Mouse (Mus musculus) forebrain, embryonic 15.5 days (tissue): ENCODE measurements at regions not wholly inside any gene's neighbourhood (a gene's known extent, or its start where the extent isn't known, plus 50 kb on each side); places are given as distances from the start of the nearest gene placed in this dataset.

Experiments
- ATAC-seq: fragments of 200-750 bp; cut with Nextera tagmentation; replicated peaks from 2 replicates; pipeline ENCODE4 v1.8.0; 2017; ENCODE audit warnings: mild to moderate bottlenecking, moderate TSS enrichment, moderate library complexity
- H3K27ac ChIP-seq: fragments of 300-500 bp; sonication (generic); replicated peaks from 2 replicates; pipeline ENCODE4 v1.5.1; 2015; ENCODE audit warnings: mild to moderate bottlenecking, inconsistent platforms
- H3K27me3 ChIP-seq: fragments of 300-500 bp; sonication (generic); 2 replicates; pipeline ENCODE4 v1.6.1; 2015; ENCODE audit warnings: inconsistent platforms
- H3K36me3 ChIP-seq: fragments of 300-500 bp; sonication (generic); 2 replicates; pipeline ENCODE4 v1.6.1; 2015; ENCODE audit warnings: mild to moderate bottlenecking, inconsistent platforms
- H3K4me1 ChIP-seq: fragments of 300-500 bp; sonication (generic); 2 replicates; pipeline ENCODE4 v1.6.1; 2015; ENCODE audit warnings: inconsistent platforms
- H3K4me2 ChIP-seq: fragments of 300-500 bp; sonication (generic); replicated peaks from 2 replicates; pipeline ENCODE4 v1.6.1; 2015; ENCODE audit warnings: mild to moderate bottlenecking, inconsistent platforms
- H3K4me3 ChIP-seq: fragments of 300-500 bp; sonication (generic); 2 replicates; pipeline ENCODE4 v1.5.1; 2015; ENCODE audit warnings: mild to moderate bottlenecking, inconsistent platforms
- H3K9ac ChIP-seq: fragments of 300-500 bp; sonication (generic); replicated peaks from 2 replicates; pipeline ENCODE4 v1.6.1; 2015; ENCODE audit warnings: mild to moderate bottlenecking, inconsistent platforms
- H3K9me3 ChIP-seq: fragments of 300-500 bp; sonication (generic); 2 replicates; pipeline ENCODE4 v1.6.1; 2016; ENCODE audit warnings: inconsistent platforms
- WGBS: fragments of 180-500 bp; shearing (Covaris S2); methylation state at CpG from one replicate; pipeline ENCODE4 v1.1.7; 2015; ENCODE audit warnings: mixed read lengths; 5-methylcytosine and 5-hydroxymethylcytosine counted together

GRCm38 (mm10) chr3:62159031-62159430, 179.1 kb upstream of the Arhgef26 start:
- Histone ChIP-seq H3K4me2 (no peak overlapping the region), H3K27me3 (no peaks in the 10 kb centered on the region), H3K9ac (no peak overlapping the region), H3K9me3 (peaks cover 12% of the 10 kb centered on the region), H3K4me3 (no peak overlapping the region), H3K36me3 (no peaks in the 10 kb centered on the region), H3K4me1 (no peaks in the 10 kb centered on the region), H3K27ac (no peak overlapping the region)
- peak; percentile 92 for ATAC-seq
- 51% methylated on average over 22 of the region's 22 CpGs for WGBS

GRCm38 (mm10) chr3:62170647-62171046, 167.5 kb upstream of the Arhgef26 start:
- no peaks in the 10 kb centered on the region for H3K4me1 ChIP-seq
- ATAC-seq = peak; percentile 74

DNA sequence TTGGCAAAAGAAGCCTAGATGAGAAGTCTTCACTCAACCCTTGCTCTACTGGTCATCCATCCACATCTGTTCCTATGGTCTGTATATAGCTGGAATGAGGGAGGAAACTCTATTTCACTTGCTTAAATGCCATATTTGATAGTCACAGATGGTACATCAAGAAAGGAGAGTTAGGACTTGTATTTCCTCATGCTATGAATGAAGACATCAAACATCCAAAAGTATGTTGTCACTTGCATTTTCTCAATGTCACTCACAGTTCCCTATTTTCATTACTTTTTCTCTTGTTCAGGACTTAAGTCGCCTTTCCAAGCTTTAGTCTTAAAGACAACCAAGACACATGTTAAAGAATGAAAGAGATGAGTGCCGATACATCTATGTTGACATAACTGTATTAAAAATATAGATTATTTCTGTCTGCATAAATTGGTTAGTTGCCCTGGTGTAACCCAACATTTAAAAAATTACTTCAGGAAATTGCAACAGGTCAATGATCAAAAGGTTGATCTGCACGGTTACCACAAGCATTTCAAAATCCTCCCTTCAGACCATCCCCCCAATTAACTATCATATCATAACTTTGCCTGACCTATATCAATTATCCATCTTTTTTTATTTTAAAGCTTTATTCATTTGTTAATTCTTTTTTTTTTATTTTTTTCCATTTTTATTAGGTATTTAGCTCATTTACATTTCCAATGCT, 150.2 kb upstream of the Arhgef26 start:
- no peak overlapping the region for H3K9ac ChIP-seq
- no peaks in the 10 kb centered on the region for H3K27me3 ChIP-seq
- no peaks in the 10 kb centered on the region for H3K4me1 ChIP-seq
- 85% methylated on average over 3 of the region's 3 CpGs for WGBS
- no peak overlapping the region for H3K27ac ChIP-seq
- no peak for ATAC-seq
- H3K9me3 ChIP-seq = no peaks in the 10 kb centered on the region
- H3K4me2 ChIP-seq = no peak overlapping the region
- H3K36me3 ChIP-seq = no peaks in the 10 kb centered on the region
- no peak overlapping the region for H3K4me3 ChIP-seq

More at GRCm38 (mm10) chr3:62170647-62171046, 167.5 kb upstream of the Arhgef26 start:
- WGBS = 60% methylated on average over 4 of the region's 4 CpGs
- Histone ChIP-seq H3K9me3 (no peaks in the 10 kb centered on the region), H3K27ac (no peak overlapping the region), H3K4me3 (no peak overlapping the region), H3K36me3 (no peaks in the 10 kb centered on the region), H3K4me2 (no peak overlapping the region), H3K27me3 (no peaks in the 10 kb centered on the region), H3K9ac (no peak overlapping the region)

DNA sequence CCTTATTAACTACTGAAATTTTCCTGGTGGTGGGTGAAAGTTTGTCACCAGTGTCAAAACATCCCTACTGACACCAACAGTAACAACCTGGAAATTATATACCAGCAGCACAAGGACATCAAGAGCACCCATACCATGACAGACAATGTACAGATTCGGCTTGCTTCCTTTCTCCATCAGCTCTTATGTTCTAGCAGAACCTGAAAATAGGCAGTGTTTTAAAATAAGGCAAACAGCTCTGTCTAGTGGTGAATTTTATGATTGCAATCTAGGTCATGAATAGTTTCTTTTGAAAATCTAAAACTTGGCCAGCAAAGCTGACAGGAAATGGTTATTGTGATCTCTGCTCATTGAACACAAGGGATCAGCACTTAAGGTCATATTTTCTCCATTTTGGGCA, 145.7 kb upstream of the Arhgef26 start:
- 27% methylated on average over 1 of the region's 1 CpGs for WGBS
- Histone ChIP-seq H3K36me3 (no peaks in the 10 kb centered on the region), H3K9ac (no peak overlapping the region), H3K4me3 (no peak overlapping the region), H3K27ac (no peak overlapping the region), H3K4me1 (no peaks in the 10 kb centered on the region), H3K4me2 (no peak overlapping the region), H3K9me3 (no peaks in the 10 kb centered on the region), H3K27me3 (no peaks in the 10 kb centered on the region)
- ATAC-seq = peak; percentile 81

GRCm38 (mm10) chr3:62194421-62194820, 143.7 kb upstream of the Arhgef26 start:
- ATAC-seq = no peak
- Histone ChIP-seq H3K9me3 (no peaks in the 10 kb centered on the region), H3K4me2 (no peak overlapping the region), H3K36me3 (no peaks in the 10 kb centered on the region), H3K27me3 (no peaks in the 10 kb centered on the region), H3K27ac (no peak overlapping the region), H3K4me1 (no peaks in the 10 kb centered on the region), H3K4me3 (no peak overlapping the region), H3K9ac (no peak overlapping the region)
- WGBS = 93% methylated on average over 4 of the region's 4 CpGs

DNA sequence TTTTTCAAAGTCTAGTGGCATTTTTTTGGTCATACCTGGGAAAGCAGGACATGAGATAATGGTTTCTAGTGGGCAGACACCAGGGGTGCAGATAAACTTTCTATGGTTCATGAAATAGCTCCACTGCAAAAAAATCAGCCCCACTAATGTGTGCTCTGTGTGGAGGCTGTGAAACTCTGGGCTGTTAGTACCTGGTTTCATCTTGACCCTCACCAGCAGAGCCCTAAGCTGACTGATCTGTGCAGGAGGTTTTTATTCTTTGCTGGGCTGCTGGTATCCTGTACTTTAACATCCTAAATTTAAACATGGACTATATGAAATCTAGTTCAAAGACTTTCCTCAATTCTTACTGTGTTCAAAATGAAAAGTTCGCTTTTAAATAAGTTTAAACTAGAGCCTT, 141.5 kb upstream of the Arhgef26 start:
- Histone ChIP-seq H3K27ac (no peak overlapping the region), H3K9me3 (no peaks in the 10 kb centered on the region), H3K9ac (no peak overlapping the region), H3K4me1 (no peaks in the 10 kb centered on the region), H3K27me3 (no peaks in the 10 kb centered on the region), H3K36me3 (no peaks in the 10 kb centered on the region), H3K4me2 (no peak overlapping the region), H3K4me3 (no peak overlapping the region)
- ATAC-seq = no peak; the same call in 1 of the 2 replicates
- 75% methylated on average over 1 of the region's 1 CpGs for WGBS

- H3K9me3 ChIP-seq = no peaks in the 10 kb centered on the region
- no peak overlapping the region for H3K4me3 ChIP-seq
- no peaks in the 10 kb centered on the region for H3K36me3 ChIP-seq
- H3K27me3 ChIP-seq = no peaks in the 10 kb centered on the region
- no peaks in the 10 kb centered on the region for H3K4me1 ChIP-seq
- no peak overlapping the region for H3K4me2 ChIP-seq
- H3K27ac ChIP-seq = no peak overlapping the region
- H3K9ac ChIP-seq = no peak overlapping the region
- 0 out of 2 replicates have a peak, but pooled peaks have one; percentile 48 for ATAC-seq
These were observed 122.3 kb upstream of the Arhgef26 start for GRCm38 (mm10) chr3:62215806-62216205.

DNA sequence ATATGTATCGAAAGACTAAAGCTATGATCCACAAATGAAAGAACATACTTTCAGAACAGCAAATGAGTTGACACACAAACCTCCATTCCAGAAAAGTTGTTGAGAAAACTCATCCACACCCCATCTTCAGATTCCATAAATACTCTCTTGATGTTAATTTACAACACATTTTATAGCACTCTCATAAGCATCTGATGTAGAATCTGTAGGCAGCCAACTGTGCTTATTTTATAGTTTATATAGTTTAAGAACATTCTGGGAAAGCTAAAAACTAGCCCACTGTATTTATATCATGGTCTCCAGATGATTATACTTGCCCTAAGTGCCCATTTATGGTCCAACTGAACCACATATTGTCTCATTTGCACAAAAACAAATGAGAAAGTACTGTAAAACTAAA, 120.8 kb upstream of the Arhgef26 start:
- Histone ChIP-seq H3K9ac (no peak overlapping the region), H3K27ac (no peak overlapping the region), H3K27me3 (no peaks in the 10 kb centered on the region), H3K9me3 (no peaks in the 10 kb centered on the region), H3K4me3 (no peak overlapping the region), H3K4me1 (no peaks in the 10 kb centered on the region), H3K4me2 (no peak overlapping the region), H3K36me3 (no peaks in the 10 kb centered on the region)
- ATAC-seq = no peak
- 84% methylated on average over 1 of the region's 1 CpGs for WGBS

DNA sequence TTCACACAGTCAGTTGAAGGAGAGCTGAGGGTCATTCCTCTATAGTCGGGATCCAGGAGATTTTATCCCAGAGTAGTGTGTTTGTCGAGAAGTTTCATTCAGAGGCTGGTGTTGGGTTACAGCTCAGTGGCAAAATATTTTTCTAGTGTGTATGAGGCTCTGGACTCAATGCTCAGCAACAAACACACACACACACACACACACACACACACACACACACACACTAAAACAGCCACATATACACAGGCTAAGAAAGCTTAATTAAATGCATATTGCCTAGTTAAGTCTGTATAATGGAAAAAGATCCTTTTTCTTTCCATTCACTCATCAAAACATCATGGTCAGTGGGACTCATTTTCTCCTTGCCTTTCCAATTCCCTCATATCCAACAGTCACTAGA, 110.4 kb upstream of the Arhgef26 start:
- H3K27ac ChIP-seq = no peak overlapping the region
- no peaks in the 10 kb centered on the region for H3K9me3 ChIP-seq
- WGBS = 74% methylated on average over 2 of the region's 2 CpGs
- no peaks in the 10 kb centered on the region for H3K27me3 ChIP-seq
- H3K4me1 ChIP-seq = no peaks in the 10 kb centered on the region
- no peaks in the 10 kb centered on the region for H3K36me3 ChIP-seq
- no peak overlapping the region for H3K4me3 ChIP-seq
- no peak for ATAC-seq
- no peak overlapping the region for H3K9ac ChIP-seq
- no peak overlapping the region for H3K4me2 ChIP-seq

- Histone ChIP-seq H3K36me3 (no peaks in the 10 kb centered on the region), H3K27ac (no peak overlapping the region), H3K4me2 (no peak overlapping the region), H3K27me3 (no peaks in the 10 kb centered on the region), H3K9ac (no peak overlapping the region), H3K9me3 (no peaks in the 10 kb centered on the region), H3K4me3 (no peak overlapping the region), H3K4me1 (no peaks in the 10 kb centered on the region)
- no peak for ATAC-seq
- 88% methylated on average over 3 of the region's 3 CpGs for WGBS
These were observed 110.0 kb upstream of the Arhgef26 start for GRCm38 (mm10) chr3:62228156-62228555.

- WGBS = 82% methylated on average over 3 of the region's 3 CpGs
These were observed 97.1 kb upstream of the Arhgef26 start for GRCm38 (mm10) chr3:62241031-62241430.

GRCm38 (mm10) chr3:62271703-62272102, 66.4 kb upstream of the Arhgef26 start:
- WGBS = 41% methylated on average over 4 of the region's 4 CpGs

More at GRCm38 (mm10) chr3:62241031-62241430, 97.1 kb upstream of the Arhgef26 start:
- Histone ChIP-seq H3K27me3 (no peaks in the 10 kb centered on the region), H3K27ac (no peak overlapping the region), H3K36me3 (no peaks in the 10 kb centered on the region), H3K9ac (no peak overlapping the region), H3K9me3 (no peaks in the 10 kb centered on the region), H3K4me2 (no peak overlapping the region), H3K4me3 (no peak overlapping the region), H3K4me1 (no peaks in the 10 kb centered on the region)
- no peak for ATAC-seq

DNA sequence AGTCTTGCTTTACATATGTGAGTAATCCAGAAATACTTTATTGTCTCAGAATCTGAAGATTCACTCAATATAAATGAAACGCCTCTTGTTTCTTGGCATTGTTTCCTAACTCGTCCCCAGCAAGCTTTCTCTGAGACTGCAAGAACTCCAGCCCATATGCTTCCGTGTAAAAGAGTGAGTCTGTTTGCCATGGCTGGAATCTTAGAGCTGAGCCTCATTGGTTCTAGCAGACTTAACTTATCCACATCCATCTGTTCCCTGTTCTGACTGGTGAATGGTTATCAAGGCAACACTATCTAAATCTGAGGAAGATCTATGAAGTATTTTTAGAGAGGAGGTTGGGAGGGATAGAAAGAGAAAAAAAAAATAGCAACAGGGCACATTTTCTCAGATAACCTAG, 59.9 kb upstream of the Arhgef26 start:
- 57% methylated on average over 3 of the region's 3 CpGs for WGBS
- Histone ChIP-seq H3K27me3 (no peaks in the 10 kb centered on the region), H3K9me3 (no peaks in the 10 kb centered on the region), H3K9ac (no peak overlapping the region), H3K4me1 (no peaks in the 10 kb centered on the region), H3K4me2 (no peak overlapping the region), H3K4me3 (no peak overlapping the region), H3K27ac (no peak overlapping the region), H3K36me3 (no peaks in the 10 kb centered on the region)
- ATAC-seq = peak; percentile 84

More at GRCm38 (mm10) chr3:62271703-62272102, 66.4 kb upstream of the Arhgef26 start:
- Histone ChIP-seq H3K36me3 (no peaks in the 10 kb centered on the region), H3K4me1 (no peaks in the 10 kb centered on the region), H3K4me2 (no peak overlapping the region), H3K9ac (no peak overlapping the region), H3K27me3 (no peaks in the 10 kb centered on the region), H3K4me3 (no peak overlapping the region), H3K27ac (no peak overlapping the region), H3K9me3 (no peaks in the 10 kb centered on the region)
- no peak; the same call in 1 of the 2 replicates for ATAC-seq
